In the genomic region with DNA sequence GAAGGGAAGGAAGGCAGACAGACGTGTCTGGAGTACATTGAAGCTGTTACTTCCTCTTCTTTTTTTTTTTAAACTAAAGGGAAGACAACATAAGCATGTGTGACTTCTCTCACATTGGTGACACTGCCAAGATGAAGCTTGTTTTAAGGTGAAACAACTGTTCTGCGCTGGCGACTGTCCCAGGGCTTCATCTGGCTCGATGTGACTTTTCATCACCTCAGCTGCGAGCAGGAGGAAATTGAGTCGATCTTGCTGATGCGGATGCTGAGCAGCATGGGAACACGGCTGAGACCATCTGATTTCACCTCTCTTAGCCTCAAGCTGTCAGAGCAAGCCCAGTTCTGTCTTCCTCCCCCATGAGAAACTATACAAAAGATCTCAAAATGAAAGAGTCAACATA, we compare ENCODE assay signal across 11 mouse cellular contexts.
A peak's percentile ranks its signal among the peaks of the same experiment; 100 is the strongest.
DNase-seq lines count a peak whose midpoint lies in the region; ATAC-seq and TF ChIP-seq lines count a peak whose summit lies in the region.
"Had no signal": no experiment of that assay in that cellular context is flagged by ENCODE, and none has a peak within 500 bp of the region (broad histone marks: within the 10 kb centered on the region; RNA-seq: fewer than 3 reads in every experiment).

No protein-coding gene starts in this region.

- no peak for TF ChIP-seq CTCF in kidney, adult 2 months (conservative IDR thresholded peaks at IDR 0.05; ENCODE audit: insufficient read depth, insufficient read length, low read depth, low read length)

- no peak overlapping the region for H3K9ac ChIP-seq in heart, embryonic 12.5 days
- H3K9ac ChIP-seq in liver, embryonic 11.5 days (ENCODE audit: low read depth, low read length), result no peak overlapping the region
- H3K9ac ChIP-seq: liver, postnatal 0 days had no signal

- no peak for ATAC-seq in heart, embryonic 12.5 days (ENCODE audit: insufficient number of reproducible peaks, low FRiP score)
- ATAC-seq in liver, embryonic 11.5 days (replicated peaks; ENCODE audit: low FRiP score), result no peak
- ATAC-seq: liver, postnatal 0 days had no signal

- TF ChIP-seq POLR2A in kidney, adult 2 months (IDR thresholded peaks at IDR 0.05; ENCODE audit: low read depth, low read length), result no peak

- H3K36me3 ChIP-seq in heart, embryonic 12.5 days, result no peaks in the 10 kb centered on the region
- no peaks in the 10 kb centered on the region for H3K36me3 ChIP-seq in kidney, adult 2 months (ENCODE audit: control insufficient read depth, insufficient read depth, low read length)
- H3K36me3 ChIP-seq in liver, embryonic 11.5 days (ENCODE audit: control insufficient read depth, insufficient read depth, low read length), result no peaks in the 10 kb centered on the region

- no peak overlapping the region for H3K27ac ChIP-seq in heart, embryonic 12.5 days (ENCODE audit: poor library complexity, severe bottlenecking)
- no peak overlapping the region for H3K27ac ChIP-seq in kidney, adult 2 months (ENCODE audit: insufficient read depth, low read depth, low read length)
- H3K27ac ChIP-seq in liver, embryonic 11.5 days (ENCODE audit: low read depth, low read length), result no peak overlapping the region

- peak; percentile 97 for DNase-seq in heart, adult 11 months
- DNase-seq in frontal cortex, postnatal 10 days (ENCODE audit: low spot score in 2 of 2), result peak; percentile 12 to 39
- DNase-seq in kidney, adult 2 months, result peak; percentile 11
- DNase-seq in right cerebral cortex, postnatal 10 days (ENCODE audit: low spot score in 2 of 2), result peak; percentile 53 to 59
- no peak for DNase-seq in liver, embryonic 11.5 days (ENCODE audit: low spot score)
- DNase-seq in layer of hippocampus, adult 18-20 months (ENCODE audit: low spot score in 2 of 2), result no peak
- no peak for DNase-seq in B cell, adult 2 months
- DNase-seq: cerebellum, adult 2 months; liver, postnatal 0 days had no signal

- H3K27me3 ChIP-seq in heart, embryonic 12.5 days (replicated peaks), result no peaks in the 10 kb centered on the region
- H3K27me3 ChIP-seq in kidney, adult 2 months (replicated peaks; ENCODE audit: control insufficient read depth, insufficient read depth, low read length), result no peaks in the 10 kb centered on the region
- no peaks in the 10 kb centered on the region for H3K27me3 ChIP-seq in liver, embryonic 11.5 days (replicated peaks; ENCODE audit: control insufficient read depth, insufficient read depth, low read length)
- H3K27me3 ChIP-seq: CH12.LX had no signal

- no peaks in the 10 kb centered on the region for H3K9me3 ChIP-seq in heart, embryonic 12.5 days (replicated peaks)
- H3K9me3 ChIP-seq in liver, embryonic 11.5 days (ENCODE audit: control insufficient read depth, low read length), result no peaks in the 10 kb centered on the region

- no peak overlapping the region for H3K4me2 ChIP-seq in heart, embryonic 12.5 days
- H3K4me2 ChIP-seq in liver, embryonic 11.5 days, result no peak overlapping the region

- H3K4me1 ChIP-seq in heart, embryonic 12.5 days (replicated peaks), result no peaks in the 10 kb centered on the region
- H3K4me1 ChIP-seq in kidney, adult 2 months (ENCODE audit: control insufficient read depth, insufficient read depth, low read length), result no peaks in the 10 kb centered on the region
- no peaks in the 10 kb centered on the region for H3K4me1 ChIP-seq in liver, embryonic 11.5 days (replicated peaks; ENCODE audit: control insufficient read depth, insufficient read depth, low read length)

- 34% methylated on average over 8 of the region's 8 CpGs for WGBS in heart, embryonic 12.5 days
- 49% methylated on average over 8 of the region's 8 CpGs for WGBS in kidney, adult 2 months
- WGBS in liver, embryonic 11.5 days, result 66% methylated on average over 8 of the region's 8 CpGs

- H3K4me3 ChIP-seq in heart, embryonic 12.5 days, result no peak overlapping the region
- no peak overlapping the region for H3K4me3 ChIP-seq in kidney, adult 2 months (ENCODE audit: insufficient read depth, low read depth, low read length)
- no peak overlapping the region for H3K4me3 ChIP-seq in liver, embryonic 11.5 days (ENCODE audit: low read depth, low read length)

Comparison
In these comparisons a context has a peak if more than half of its experiments do, and no peak if none do; other contexts are left out.
1. DNase-seq: peak in heart, adult 11 months (single experiment), frontal cortex, postnatal 10 days (2 of 2), kidney, adult 2 months (single experiment) and right cerebral cortex, postnatal 10 days (2 of 2); none in liver, embryonic 11.5 days (single experiment), layer of hippocampus, adult 18-20 months (0 of 2) and B cell, adult 2 months (0 of 2).